Mouse (Mus musculus) neural tube, embryonic 15.5 days (tissue): ENCODE measurements around the gene Bpi. TPM values are rescaled to one million over a fixed set of nuclear protein-coding genes. Genes with fewer than 3 reads are reported as not detected.
A peak's percentile ranks its signal among the peaks of the same experiment; 100 is the strongest.

Experiments
- ATAC-seq: fragments of 200-750 bp; cut with Nextera tagmentation; 2 replicates; pipeline ENCODE4 v1.8.0; 2017; ENCODE audit warnings: mild to moderate bottlenecking, moderate TSS enrichment, moderate library complexity; ENCODE audit not compliant: low FRiP score
- H3K27ac ChIP-seq: fragments of 300-500 bp; sonication (generic); replicated peaks from 2 replicates; pipeline ENCODE4 v1.5.1; 2015; ENCODE audit warnings: mild to moderate bottlenecking, inconsistent platforms
- H3K27me3 ChIP-seq: fragments of 300-500 bp; sonication (generic); replicated peaks from 2 replicates; pipeline ENCODE4 v1.6.1; 2015; ENCODE audit warnings: inconsistent platforms
- H3K36me3 ChIP-seq: fragments of 300-500 bp; sonication (generic); 2 replicates; pipeline ENCODE4 v1.6.1; 2015; ENCODE audit warnings: inconsistent platforms
- H3K4me1 ChIP-seq: fragments of 300-500 bp; sonication (generic); 2 replicates; pipeline ENCODE4 v1.6.1; 2015; ENCODE audit warnings: inconsistent platforms
- H3K4me2 ChIP-seq: fragments of 300-500 bp; sonication (generic); 2 replicates; pipeline ENCODE4 v1.6.1; 2015; ENCODE audit warnings: inconsistent platforms, mild to moderate bottlenecking, moderate library complexity
- H3K4me3 ChIP-seq: fragments of 300-500 bp; sonication (generic); replicated peaks from 2 replicates; pipeline ENCODE4 v1.5.1; 2015; ENCODE audit warnings: mild to moderate bottlenecking, inconsistent platforms
- H3K9ac ChIP-seq: fragments of 300-500 bp; sonication (generic); replicated peaks from 2 replicates; pipeline ENCODE4 v1.6.1; 2015; ENCODE audit warnings: mild to moderate bottlenecking, inconsistent platforms
- H3K9me3 ChIP-seq: fragments of 300-500 bp; sonication (generic); replicated peaks from 2 replicates; pipeline ENCODE4 v1.6.1; 2016; ENCODE audit warnings: inconsistent platforms
- WGBS: fragments of 180-500 bp; shearing (Covaris S2); methylation state at CpG from one replicate; pipeline ENCODE4 v1.1.7; 2015; ENCODE audit warnings: mixed read lengths; 5-methylcytosine and 5-hydroxymethylcytosine counted together
- polyA plus RNA-seq: library from polyadenylated mRNA; unstranded; fragments of >200 nt; fragmentation: Nextera tagmentation; extraction: Ambion mirVana; gene quantifications from 2 replicates; pipeline ENCODE4 v1.2.1, GENCODE M21; 2015

Gene Bpi
- polyA plus RNA-seq, 1 experiment from 2014 or later, result not detected

GRCm38 (mm10) chr2:158275349-158275748 is 17.5 kb downstream of the Bpi start:
- Histone ChIP-seq H3K9ac (no peak overlapping the region), H3K9me3 (no peaks in the 10 kb centered on the region), H3K4me3 (no peak overlapping the region), H3K36me3 (no peaks in the 10 kb centered on the region), H3K4me1 (0 out of 2 replicates have a peak, but pooled peaks cover 3% of the 10 kb centered on the region), H3K4me2 (no peak overlapping the region), H3K27me3 (no peaks in the 10 kb centered on the region), H3K27ac (no peak overlapping the region)
- WGBS, result 97% methylated on average over 3 of the region's 3 CpGs
- no peak for ATAC-seq

DNA sequence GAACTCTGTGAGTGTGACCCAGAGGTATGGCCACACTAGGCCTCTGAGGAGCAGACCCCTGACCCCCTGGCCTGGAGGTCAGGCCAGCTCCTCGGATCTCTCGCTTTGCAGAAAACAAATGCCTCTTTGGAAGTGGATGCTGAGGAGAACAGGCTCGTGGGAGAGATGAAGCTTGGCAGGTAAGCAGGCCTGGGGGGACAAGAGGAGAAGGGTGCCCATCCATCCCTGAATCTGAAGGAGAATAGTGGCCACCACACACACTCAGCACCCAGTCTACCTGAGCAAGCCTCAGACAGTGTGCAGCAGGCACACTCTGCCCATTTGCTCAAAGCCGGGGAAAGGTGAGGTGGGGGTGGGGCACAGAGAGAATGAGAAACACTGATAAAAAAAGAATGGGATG is 17.9 kb downstream of the Bpi start:
- H3K27me3 ChIP-seq, result no peaks in the 10 kb centered on the region
- 0 out of 2 replicates have a peak, but pooled peaks cover 3% of the 10 kb centered on the region for H3K4me1 ChIP-seq
- H3K27ac ChIP-seq, result no peak overlapping the region
- H3K9ac ChIP-seq, result no peak overlapping the region
- H3K9me3 ChIP-seq, result no peaks in the 10 kb centered on the region
- no peak for ATAC-seq
- WGBS, result 82% methylated on average over 4 of the region's 4 CpGs
- H3K36me3 ChIP-seq, result no peaks in the 10 kb centered on the region
- no peak overlapping the region for H3K4me2 ChIP-seq
- no peak overlapping the region for H3K4me3 ChIP-seq

DNA sequence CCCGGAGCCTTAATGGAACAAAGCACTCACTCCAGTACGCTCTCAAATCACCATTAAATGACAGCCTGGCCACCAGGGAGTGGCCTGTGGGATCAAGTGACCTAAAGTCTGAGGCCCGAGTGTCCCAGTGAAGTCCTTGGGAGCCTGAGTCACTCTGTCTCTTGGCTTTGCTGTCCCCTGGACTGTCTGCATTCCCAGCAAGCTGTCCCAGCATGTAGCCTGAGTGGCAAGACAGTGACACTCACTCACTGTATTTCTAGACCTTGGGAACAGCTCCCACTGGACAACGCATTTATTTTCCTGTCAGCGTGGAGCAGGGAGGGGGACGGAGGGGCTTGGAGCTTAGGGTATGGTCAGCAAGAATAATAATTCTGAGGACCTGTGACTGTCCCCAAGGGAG is 18.6 kb downstream of the Bpi start:
- no peak overlapping the region for H3K27ac ChIP-seq
- H3K9ac ChIP-seq, result no peak overlapping the region
- ATAC-seq, result no peak
- H3K4me3 ChIP-seq, result no peak overlapping the region
- no peaks in the 10 kb centered on the region for H3K36me3 ChIP-seq
- H3K4me1 ChIP-seq, result 0 out of 2 replicates have a peak, but pooled peaks cover 3% of the 10 kb centered on the region
- H3K27me3 ChIP-seq, result no peaks in the 10 kb centered on the region
- 74% methylated on average over 6 of the region's 6 CpGs for WGBS
- H3K4me2 ChIP-seq, result no peak overlapping the region
- no peaks in the 10 kb centered on the region for H3K9me3 ChIP-seq

GRCm38 (mm10) chr2:158276878-158277277 is 19.0 kb downstream of the Bpi start:
- Histone ChIP-seq H3K4me1 (0 out of 2 replicates have a peak, but pooled peaks cover 3% of the 10 kb centered on the region), H3K27me3 (no peaks in the 10 kb centered on the region), H3K36me3 (no peaks in the 10 kb centered on the region), H3K4me2 (no peak overlapping the region), H3K4me3 (no peak overlapping the region), H3K9me3 (no peaks in the 10 kb centered on the region), H3K27ac (no peak overlapping the region), H3K9ac (no peak overlapping the region)
- WGBS, result 75% methylated on average over 4 of the region's 4 CpGs
- no peak for ATAC-seq

DNA sequence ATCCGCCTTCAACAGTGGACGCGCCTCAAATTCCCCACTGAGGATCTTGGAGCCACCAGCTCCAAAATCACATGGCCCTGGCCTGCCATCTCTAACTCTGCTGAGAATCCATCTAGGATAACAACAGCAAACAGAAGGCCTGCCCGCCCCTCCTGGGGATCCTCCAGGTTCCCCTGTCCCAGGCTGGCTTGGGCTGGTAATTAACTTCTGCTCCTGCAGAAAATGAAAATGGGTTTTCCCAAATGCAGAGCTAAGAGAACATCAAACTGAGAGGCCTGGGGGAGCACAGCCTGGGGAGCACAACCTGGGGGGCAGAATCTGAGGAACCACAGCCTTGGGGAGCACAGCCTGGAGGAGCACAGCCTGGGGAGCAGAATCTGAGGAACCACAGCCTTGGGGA is 21.8 kb downstream of the Bpi start:
- H3K27me3 ChIP-seq, result no peaks in the 10 kb centered on the region
- no peaks in the 10 kb centered on the region for H3K4me1 ChIP-seq
- H3K4me3 ChIP-seq, result no peak overlapping the region
- no peak overlapping the region for H3K4me2 ChIP-seq
- 89% methylated on average over 4 of the region's 4 CpGs for WGBS
- no peak overlapping the region for H3K9ac ChIP-seq
- no peak overlapping the region for H3K27ac ChIP-seq
- H3K36me3 ChIP-seq, result no peaks in the 10 kb centered on the region
- no peak for ATAC-seq
- no peaks in the 10 kb centered on the region for H3K9me3 ChIP-seq

DNA sequence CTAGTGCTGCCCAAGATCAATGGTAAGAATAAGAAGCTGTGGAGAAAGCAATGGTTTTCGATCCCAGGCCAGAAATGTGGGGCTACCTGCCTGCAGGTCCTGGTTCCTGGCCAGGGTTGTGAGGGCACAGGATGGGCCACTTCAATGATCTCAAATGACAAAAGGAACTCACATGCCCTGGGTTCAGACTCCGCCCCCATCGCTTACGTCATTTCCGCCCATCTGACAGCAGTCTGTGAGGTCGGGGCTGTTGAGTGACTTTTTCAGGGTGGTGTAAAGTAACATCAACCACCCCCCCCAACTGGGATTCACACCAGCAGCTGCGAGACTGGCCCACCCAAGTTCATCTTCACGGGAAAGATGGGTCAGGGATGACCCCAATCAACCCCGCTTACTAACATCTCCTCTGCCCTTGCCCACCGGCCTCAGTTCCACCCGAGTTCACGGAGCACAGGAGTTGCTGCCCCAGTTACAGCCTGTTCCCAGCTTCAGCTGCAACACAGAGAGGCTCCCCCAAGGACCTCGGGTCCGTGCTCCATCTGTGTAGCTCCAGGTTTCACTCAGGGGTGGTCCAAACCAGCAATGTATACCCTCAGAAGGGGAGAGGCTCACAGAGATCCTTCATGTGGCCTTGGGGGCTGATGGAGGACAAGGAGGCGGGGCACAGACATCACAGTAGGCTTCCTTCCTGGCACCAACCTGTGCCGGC is 23.8 kb downstream of the Bpi start:
- no peak overlapping the region for H3K9ac ChIP-seq
- H3K27ac ChIP-seq, result no peak overlapping the region
- no peaks in the 10 kb centered on the region for H3K27me3 ChIP-seq
- H3K9me3 ChIP-seq, result no peaks in the 10 kb centered on the region
- H3K4me2 ChIP-seq, result no peak overlapping the region
- H3K4me1 ChIP-seq, result peaks cover 6% of the 10 kb centered on the region; the same call in 1 of the 2 replicates
- WGBS, result 69% methylated on average over 16 of the region's 16 CpGs
- ATAC-seq, result no peak
- no peaks in the 10 kb centered on the region for H3K36me3 ChIP-seq
- no peak overlapping the region for H3K4me3 ChIP-seq

GRCm38 (mm10) chr2:158283136-158283535 is 25.2 kb downstream of the Bpi start:
- Histone ChIP-seq H3K9me3 (no peaks in the 10 kb centered on the region), H3K4me1 (peaks cover 6% of the 10 kb centered on the region; the same call in 1 of the 2 replicates), H3K27ac (no peak overlapping the region), H3K4me2 (no peak overlapping the region), H3K36me3 (no peaks in the 10 kb centered on the region), H3K4me3 (no peak overlapping the region), H3K27me3 (no peaks in the 10 kb centered on the region), H3K9ac (no peak overlapping the region)
- no peak for ATAC-seq
- WGBS, result 80% methylated on average over 7 of the region's 7 CpGs

GRCm38 (mm10) chr2:158283771-158284170 is 25.9 kb downstream of the Bpi start:
- Histone ChIP-seq H3K27ac (no peak overlapping the region), H3K4me2 (no peak overlapping the region), H3K9me3 (no peaks in the 10 kb centered on the region), H3K36me3 (no peaks in the 10 kb centered on the region), H3K4me3 (no peak overlapping the region), H3K4me1 (peaks cover 6% of the 10 kb centered on the region; the same call in 1 of the 2 replicates), H3K9ac (no peak overlapping the region), H3K27me3 (no peaks in the 10 kb centered on the region)
- WGBS, result 88% methylated on average over 6 of the region's 6 CpGs
- no peak for ATAC-seq

DNA sequence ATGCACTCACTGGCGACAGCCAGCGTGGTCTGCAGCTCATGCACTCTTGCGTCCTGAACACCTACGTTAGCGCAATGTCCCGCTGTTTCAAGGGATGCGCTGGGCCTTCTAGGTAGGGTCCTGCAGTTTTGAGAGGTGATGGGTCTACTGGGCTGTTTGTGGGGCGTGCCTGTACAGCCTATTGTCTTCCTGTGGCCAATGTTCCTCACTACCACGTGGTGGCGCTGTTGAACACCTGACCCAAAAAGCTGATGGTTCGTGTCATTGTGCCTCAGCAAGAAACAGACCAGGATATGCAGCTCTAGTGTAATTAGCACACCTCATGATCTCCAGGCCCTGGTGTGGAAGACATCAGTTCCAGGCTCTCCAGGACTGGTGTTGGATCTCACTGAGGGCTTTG is 26.7 kb downstream of the Bpi start:
- Histone ChIP-seq H3K4me2 (no peak overlapping the region), H3K9me3 (no peaks in the 10 kb centered on the region), H3K9ac (no peak overlapping the region), H3K4me3 (no peak overlapping the region), H3K27me3 (no peaks in the 10 kb centered on the region), H3K27ac (no peak overlapping the region), H3K4me1 (peaks cover 6% of the 10 kb centered on the region; the same call in 1 of the 2 replicates), H3K36me3 (no peaks in the 10 kb centered on the region)
- no peak for ATAC-seq
- 19% methylated on average over 11 of the region's 11 CpGs for WGBS

- Histone ChIP-seq H3K27me3 (no peaks in the 10 kb centered on the region), H3K4me1 (peaks cover 6% of the 10 kb centered on the region; the same call in 1 of the 2 replicates), H3K27ac (no peak overlapping the region), H3K9ac (no peak overlapping the region), H3K36me3 (no peaks in the 10 kb centered on the region), H3K4me3 (no peak overlapping the region), H3K4me2 (no peak overlapping the region), H3K9me3 (no peaks in the 10 kb centered on the region)
- ATAC-seq, result no peak
- WGBS, result 54% methylated on average over 6 of the region's 6 CpGs
Observed at GRCm38 (mm10) chr2:158285655-158286054, 27.8 kb downstream of the Bpi start.

- Histone ChIP-seq H3K9ac (no peak overlapping the region), H3K27me3 (no peaks in the 10 kb centered on the region), H3K4me2 (no peak overlapping the region), H3K27ac (no peak overlapping the region), H3K4me1 (peaks cover 4% of the 10 kb centered on the region; the same call in 1 of the 2 replicates), H3K9me3 (no peaks in the 10 kb centered on the region), H3K36me3 (no peaks in the 10 kb centered on the region), H3K4me3 (no peak overlapping the region)
- ATAC-seq, result no peak
- WGBS, result 71% methylated on average over 9 of the region's 9 CpGs
Observed at GRCm38 (mm10) chr2:158295700-158296099, 37.8 kb downstream of the Bpi start.

GRCm38 (mm10) chr2:158299203-158299602 is 41.3 kb downstream of the Bpi start:
- ATAC-seq, result no peak
- WGBS, result 52% methylated on average over 3 of the region's 3 CpGs
- Histone ChIP-seq H3K4me3 (no peak overlapping the region), H3K9me3 (no peaks in the 10 kb centered on the region), H3K4me1 (peaks cover 4% of the 10 kb centered on the region; the same call in 1 of the 2 replicates), H3K4me2 (no peak overlapping the region), H3K36me3 (no peaks in the 10 kb centered on the region), H3K27me3 (no peaks in the 10 kb centered on the region), H3K27ac (peak overlapping the region; percentile 45; the same call in 1 of the 2 replicates), H3K9ac (no peak overlapping the region)
